Mouse (Mus musculus) erythroblast, embryonic 14.5 days (primary cell): ENCODE results near the gene Acot6.

Source experiments
- GATA1 ChIP-seq: IDR thresholded peaks from 2 replicates; pipeline ENCODE4 v1.6.1; 2012; ENCODE audit warnings: low read length, inconsistent platforms, mixed read lengths
- TAL1 ChIP-seq: IDR thresholded peaks from 3 replicates; pipeline ENCODE4 v1.6.1; 2012; ENCODE audit warnings: low read length, inconsistent platforms, mixed read lengths

GRCm38 (mm10) chr12:84064621-84065020 is 35.8 kb upstream of the Acot6 start:
- TF ChIP-seq GATA1: no peak
- TF ChIP-seq TAL1: no peak
